Mouse (Mus musculus) CD4-positive helper T cell, adult 2 months (primary cell): ENCODE data around the gene Pter.

Experiments used
- DNase-seq: peaks from one replicate; pipeline ENCODE4 v3.0.0-alpha.2; 2012; ENCODE audit warnings: low read depth, missing footprints, low spot score

Gene Pter

GRCm38 (mm10) chr2:12923804-12924591 is at the start of gene Pter:
Gene Pter (plus strand): TSS chr2:12924041.
- peak; percentile 80 for DNase-seq

- no peak for DNase-seq
Measured at GRCm38 (mm10) chr2:12874232-12874631, 49.6 kb upstream of the Pter start.

- DNase-seq = no peak
Measured at GRCm38 (mm10) chr2:12879492-12879891, 44.3 kb upstream of the Pter start.

- no peak for DNase-seq
Measured at GRCm38 (mm10) chr2:12881009-12881408, 42.8 kb upstream of the Pter start.

- no peak for DNase-seq
Measured at GRCm38 (mm10) chr2:12883276-12883914, 40.4 kb upstream of the Pter start.

GRCm38 (mm10) chr2:12887015-12887414 is 36.8 kb upstream of the Pter start:
- no peak for DNase-seq

- no peak for DNase-seq
Measured at GRCm38 (mm10) chr2:12905786-12906185, 18.1 kb upstream of the Pter start.

- no peak for DNase-seq
Measured at GRCm38 (mm10) chr2:12925643-12926042, 1.8 kb downstream of the Pter start.

GRCm38 (mm10) chr2:12930338-12930737 is 6.5 kb downstream of the Pter start:
- DNase-seq = no peak

GRCm38 (mm10) chr2:12933905-12934304 is 10.1 kb downstream of the Pter start:
- no peak for DNase-seq

- DNase-seq = no peak
Measured at GRCm38 (mm10) chr2:12935286-12935685, 11.4 kb downstream of the Pter start.

- DNase-seq = no peak
Measured at GRCm38 (mm10) chr2:12937461-12938217, 13.8 kb downstream of the Pter start.

GRCm38 (mm10) chr2:12938641-12939040 is 14.8 kb downstream of the Pter start:
- no peak for DNase-seq

GRCm38 (mm10) chr2:12956703-12957424 is 33.0 kb downstream of the Pter start:
- DNase-seq = no peak

GRCm38 (mm10) chr2:12970049-12970724 is 46.3 kb downstream of the Pter start:
- no peak for DNase-seq

- DNase-seq = no peak
Measured at GRCm38 (mm10) chr2:12973752-12974151, 49.9 kb downstream of the Pter start.

GRCm38 (mm10) chr2:12977367-12977766 is 53.5 kb downstream of the Pter start:
- DNase-seq = no peak

- no peak for DNase-seq
Measured at GRCm38 (mm10) chr2:12978771-12979170, 54.9 kb downstream of the Pter start.

- DNase-seq = no peak
Measured at GRCm38 (mm10) chr2:12984901-12985732, 61.3 kb downstream of the Pter start.

- no peak for DNase-seq
Measured at GRCm38 (mm10) chr2:13000026-13000425, 76.2 kb downstream of the Pter start.
